Comparison of ENCODE assay signal across 8 mouse cellular contexts in the genomic region with DNA sequence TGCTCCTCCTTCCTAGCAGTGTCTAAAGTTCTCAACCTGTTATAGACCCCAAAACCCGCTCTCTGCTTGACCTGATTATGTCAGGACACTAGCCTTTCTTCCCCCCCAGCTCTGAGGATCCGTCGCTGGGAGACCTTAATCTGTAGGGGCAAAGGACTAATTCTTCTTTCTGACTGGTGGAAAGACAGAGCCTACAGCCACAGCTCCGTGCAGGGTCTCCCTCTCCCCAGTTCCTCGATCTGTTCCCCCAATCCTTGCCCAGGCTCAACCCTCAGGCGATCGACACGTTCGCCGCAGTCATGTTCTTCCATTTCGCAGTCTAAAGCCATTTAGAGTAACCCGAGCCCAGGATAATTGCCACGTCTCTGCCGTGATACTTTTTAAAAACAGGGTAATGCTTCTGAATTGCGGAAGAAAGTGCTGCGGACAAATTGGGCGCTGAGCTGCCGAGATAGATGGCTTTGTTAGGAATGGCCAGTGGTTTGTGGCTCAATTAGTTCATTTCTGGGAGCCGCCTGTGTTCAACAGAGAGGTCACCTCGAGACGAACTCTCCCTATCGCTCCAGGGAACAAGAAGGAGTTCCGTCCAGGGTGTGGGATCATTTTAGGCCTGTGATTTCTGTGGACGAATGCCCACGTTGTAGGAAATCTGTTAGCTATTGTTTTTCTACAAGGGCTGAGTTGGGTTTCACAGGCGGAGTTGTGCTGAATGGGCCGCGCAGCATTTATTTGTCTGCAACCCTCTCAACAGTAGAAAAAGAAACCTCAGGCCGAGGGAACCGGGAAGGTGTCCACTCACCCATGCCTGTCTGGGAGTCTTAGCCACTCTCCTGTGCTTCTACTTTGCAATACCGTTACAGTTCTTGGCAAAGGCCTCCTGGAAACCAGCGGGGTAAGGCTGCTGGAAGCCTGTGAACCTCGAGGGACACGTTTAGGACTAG. TPM values are rescaled to one million over a fixed set of nuclear protein-coding genes. Genes with fewer than 3 reads are reported as not detected.
DNase-seq lines count a peak whose midpoint lies in the region; ATAC-seq and TF ChIP-seq lines count a peak whose summit lies in the region.

No protein-coding gene starts in this region.

- ATAC-seq in lung, embryonic 16.5 days (ENCODE audit: low read depth) = peak; percentile 31; the same call in 1 of the 2 replicates
- ATAC-seq in embryonic facial prominence, embryonic 14.5 days (ENCODE audit: low read depth) = 0 out of 2 replicates have a peak, but pooled peaks have one; percentile 3
- ATAC-seq in intestine, embryonic 14.5 days (replicated peaks; ENCODE audit: low FRiP score, low TSS enrichment, low read depth) = no peak

- 12% methylated on average over 34 of the region's 34 CpGs for WGBS in lung, embryonic 16.5 days
- WGBS in embryonic facial prominence, embryonic 14.5 days = 8% methylated on average over 34 of the region's 34 CpGs
- WGBS in intestine, embryonic 14.5 days = 4% methylated on average over 34 of the region's 34 CpGs

- TF ChIP-seq POLR2A in myocyte (IDR thresholded peaks at IDR 0.05; ENCODE audit: insufficient read length, low read depth) = no peak

- peaks cover 3% of the 10 kb centered on the region; the same call in 1 of the 2 replicates for H3K4me1 ChIP-seq in lung, embryonic 16.5 days (replicated peaks; ENCODE audit: control insufficient read depth, insufficient read depth, low read length)
- peaks cover 31% of the 10 kb centered on the region for H3K4me1 ChIP-seq in embryonic facial prominence, embryonic 14.5 days (ENCODE audit: control insufficient read depth, insufficient read depth, low read length)
- no peaks in the 10 kb centered on the region for H3K4me1 ChIP-seq in intestine, embryonic 14.5 days (replicated peaks; ENCODE audit: control insufficient read depth, insufficient read depth, low read length)

- H3ac ChIP-seq in myocyte (ENCODE audit: control insufficient read depth, insufficient read length) = peak overlapping the region; percentile 66

- peak overlapping the region; percentile 64 for H3K4me3 ChIP-seq in lung, embryonic 16.5 days (ENCODE audit: low read length)
- H3K4me3 ChIP-seq in embryonic facial prominence, embryonic 14.5 days (ENCODE audit: low read depth, low read length) = peak overlapping the region; percentile 61
- peak overlapping the region; percentile 47 for H3K4me3 ChIP-seq in intestine, embryonic 14.5 days (ENCODE audit: low read depth, low read length)
- peak overlapping the region; percentile 85 for H3K4me3 ChIP-seq in myocyte

- no peak for DNase-seq in lung, adult 18-20 months
- DNase-seq in embryonic facial prominence, embryonic 14.5 days (ENCODE audit: low spot score) = peak; percentile 70
- DNase-seq in intestine, embryonic 14.5 days (ENCODE audit: low spot score) = peak; percentile 75
- no peak for DNase-seq in c-Kit-positive CD71-positive TER-119-positive erythroid progenitor cells, embryonic 14.5 days (ENCODE audit: low spot score)
- no peak for DNase-seq in layer of hippocampus, adult 9-11 months
- DNase-seq in right cerebral cortex, postnatal 4 days = no peak

- no peak overlapping the region for H3K9ac ChIP-seq in lung, embryonic 16.5 days (ENCODE audit: low read length)
- peak overlapping the region; percentile 67 for H3K9ac ChIP-seq in embryonic facial prominence, embryonic 14.5 days (ENCODE audit: low read depth, low read length)
- H3K9ac ChIP-seq in intestine, embryonic 14.5 days (ENCODE audit: low read length) = no peak overlapping the region

- peaks cover 27% of the 10 kb centered on the region for H3K79me2 ChIP-seq in myocyte (ENCODE audit: control insufficient read depth, insufficient read depth)

- no peaks in the 10 kb centered on the region for H3K36me3 ChIP-seq in lung, embryonic 16.5 days (ENCODE audit: control insufficient read depth, insufficient read depth, low read length)
- no peaks in the 10 kb centered on the region for H3K36me3 ChIP-seq in embryonic facial prominence, embryonic 14.5 days (ENCODE audit: control insufficient read depth, insufficient read depth, low read length)
- H3K36me3 ChIP-seq in intestine, embryonic 14.5 days (ENCODE audit: control insufficient read depth, insufficient read depth, low read length) = no peaks in the 10 kb centered on the region
- H3K36me3 ChIP-seq in myocyte (ENCODE audit: control insufficient read depth, insufficient read depth) = no peaks in the 10 kb centered on the region

- H3K27me3 ChIP-seq in lung, embryonic 16.5 days (ENCODE audit: control insufficient read depth, insufficient read depth, low read depth, low read length) = peaks cover 77% of the 10 kb centered on the region
- peaks cover 42% of the 10 kb centered on the region for H3K27me3 ChIP-seq in embryonic facial prominence, embryonic 14.5 days (replicated peaks; ENCODE audit: control insufficient read depth, insufficient read depth, low read length)
- H3K27me3 ChIP-seq in intestine, embryonic 14.5 days (replicated peaks; ENCODE audit: control insufficient read depth, insufficient read depth, low read length) = peaks cover 95% of the 10 kb centered on the region
- H3K27me3 ChIP-seq in myocyte (ENCODE audit: control insufficient read depth, insufficient read depth, insufficient read length) = no peaks in the 10 kb centered on the region

- no peaks in the 10 kb centered on the region for H3K9me3 ChIP-seq in lung, embryonic 16.5 days (ENCODE audit: control insufficient read depth, low read length)
- no peaks in the 10 kb centered on the region for H3K9me3 ChIP-seq in embryonic facial prominence, embryonic 14.5 days (ENCODE audit: control insufficient read depth, low read length)
- no peaks in the 10 kb centered on the region for H3K9me3 ChIP-seq in intestine, embryonic 14.5 days (ENCODE audit: control insufficient read depth, low read length)

- H3K4me2 ChIP-seq in lung, embryonic 16.5 days (ENCODE audit: low read depth, low read length) = peak overlapping the region; percentile 93
- peak overlapping the region; percentile 85 for H3K4me2 ChIP-seq in embryonic facial prominence, embryonic 14.5 days (ENCODE audit: low read depth, low read length)
- H3K4me2 ChIP-seq in intestine, embryonic 14.5 days (ENCODE audit: low read length) = peak overlapping the region; percentile 69
- peak overlapping the region; percentile 84 for H3K4me2 ChIP-seq in myocyte (ENCODE audit: low read depth)

- no peak overlapping the region for H3K27ac ChIP-seq in lung, embryonic 16.5 days (ENCODE audit: low read length)
- H3K27ac ChIP-seq in embryonic facial prominence, embryonic 14.5 days (replicated peaks; ENCODE audit: low read depth, low read length) = peak overlapping the region; percentile 87
- no peak overlapping the region for H3K27ac ChIP-seq in intestine, embryonic 14.5 days (ENCODE audit: low read depth)

TF ChIP-seq in myocyte, 11 proteins besides CTCF, POLR2A, EP300 and RAD21:
- no peak for TF ChIP-seq MAX (IDR thresholded peaks at IDR 0.05; ENCODE audit: low read depth)
- TF ChIP-seq CEBPB (IDR thresholded peaks at IDR 0.05; ENCODE audit: insufficient read depth, poor library complexity, severe bottlenecking) = no peak
- no peak for TF ChIP-seq E2F4 (IDR thresholded peaks at IDR 0.05; ENCODE audit: insufficient read depth)
- TF ChIP-seq SRF (IDR thresholded peaks at IDR 0.05; ENCODE audit: control insufficient read depth, insufficient read length, low read depth) = no peak
- no peak for TF ChIP-seq POLR2AphosphoS2 (IDR thresholded peaks at IDR 0.05; ENCODE audit: insufficient read length, low read depth)
- TF ChIP-seq USF1 (IDR thresholded peaks at IDR 0.05; ENCODE audit: low read depth) = no peak
- TF ChIP-seq MYOD1 (IDR thresholded peaks at IDR 0.05; ENCODE audit: control insufficient read depth in 1 of 3, insufficient read length in 2 of 3, low read depth in 2 of 3) = no peak
- TF ChIP-seq TCF12 (IDR thresholded peaks at IDR 0.05; ENCODE audit: insufficient read depth, poor library complexity, severe bottlenecking) = no peak
- no peak for TF ChIP-seq MYOG (IDR thresholded peaks at IDR 0.05; ENCODE audit: control insufficient read depth in 1 of 3, insufficient read depth in 1 of 3, insufficient read length in 2 of 3, low read depth in 2 of 3)
- no peak for TF ChIP-seq REST (IDR thresholded peaks at IDR 0.05; ENCODE audit: insufficient read depth, insufficient read length)
- no peak for TF ChIP-seq TCF3 (IDR thresholded peaks at IDR 0.05; ENCODE audit: insufficient read length, low read depth)

RNA-seq across cellular contexts. Expression of gene Six1, which starts 0.8 kb away (rescaled TPM):
- 1.3 and 2.0 TPM in 2 replicates for polyA plus RNA-seq in lung, embryonic 16.5 days (2015; fragmentation: Nextera tagmentation; extraction: Ambion mirVana)
- 46.5 and 53.9 TPM in 2 replicates for polyA plus RNA-seq in embryonic facial prominence, embryonic 14.5 days (2014; fragmentation: Nextera tagmentation; extraction: Ambion mirVana)
- polyA plus RNA-seq in intestine, embryonic 14.5 days (2014; fragmentation: Nextera tagmentation; extraction: Ambion mirVana) = not detected in 2 replicates
- 71.7 TPM for polyA plus RNA-seq in myocyte (2012; fragmentation: generic; extraction: Trizol)

Comparison
In these comparisons a context has a peak if more than half of its experiments do, and no peak if none do; other contexts are left out.
1. DNase-seq: peak in embryonic facial prominence, embryonic 14.5 days (single experiment) and intestine, embryonic 14.5 days (single experiment); none in lung, adult 18-20 months (0 of 2), c-Kit-positive CD71-positive TER-119-positive erythroid progenitor cells, embryonic 14.5 days (single experiment), layer of hippocampus, adult 9-11 months (single experiment) and right cerebral cortex, postnatal 4 days (single experiment).
2. RNA of gene Six1, which starts 0.8 kb away (polyA plus RNA-seq): 71.7 TPM in myocyte (single experiment) and 46.5 to 53.9 TPM in embryonic facial prominence, embryonic 14.5 days; 1.3 to 2.0 TPM in lung, embryonic 16.5 days and not detected in intestine, embryonic 14.5 days; every median in the first group is over 10 times any median in the second.
3. Peak in every context shown above with its lines, with median percentiles within 50 percentile points of each other: H3K4me2 ChIP-seq and H3K4me3 ChIP-seq.